Mouse (Mus musculus): Measurements from ENCODE around the gene Polr3c. TPM values are rescaled to one million over a fixed set of nuclear protein-coding genes. Genes with fewer than 3 reads are reported as not detected.
"Not testable (repeated sequence)": the region's sequence is repeated elsewhere in the genome, so short reads cannot be mapped to it uniquely, and the experiment has no call there.

Polr3c gene
- total RNA-seq, 2 experiments from 2014 or later, result 27.5 to 28.1 TPM

- DNase-seq (ENCODE audit: extremely low spot score in 1 of 2, low spot score in 2 of 2), result no peak
- intact Hi-C loops (cut with DNase I), result no loop called here
Observed at GRCm38 (mm10) chr3:96684822-96685156, 42.6 kb downstream of the Polr3c start.

GRCm38 (mm10) chr3:96684151-96684821 is 43.1 kb downstream of the Polr3c start:
- intact Hi-C loops (cut with DNase I), result no loop called here
- no peak for DNase-seq (ENCODE audit: extremely low spot score in 1 of 2, low spot score in 2 of 2)

GRCm38 (mm10) chr3:96683496-96683895 is 43.9 kb downstream of the Polr3c start:
- intact Hi-C loops (cut with DNase I), result no loop called here
- no peak for DNase-seq (ENCODE audit: extremely low spot score in 1 of 2, low spot score in 2 of 2)

- intact Hi-C loops (cut with DNase I), result no loop called here
- no peak for DNase-seq (ENCODE audit: extremely low spot score in 1 of 2, low spot score in 2 of 2)
Observed at GRCm38 (mm10) chr3:96680269-96680956, 47.0 kb downstream of the Polr3c start.

GRCm38 (mm10) chr3:96679159-96679674 is 48.2 kb downstream of the Polr3c start:
- DNase-seq (ENCODE audit: extremely low spot score in 1 of 2, low spot score in 2 of 2), result no peak

GRCm38 (mm10) chr3:96678456-96678855 is 49.0 kb downstream of the Polr3c start:
- no peak for DNase-seq (ENCODE audit: extremely low spot score in 1 of 2, low spot score in 2 of 2)
- intact Hi-C loops (cut with DNase I), result no loop called here

More at GRCm38 (mm10) chr3:96679159-96679674, 48.2 kb downstream of the Polr3c start:
- intact Hi-C loops (cut with DNase I), result no loop called here

GRCm38 (mm10) chr3:96675690-96676089 is 51.7 kb downstream of the Polr3c start:
- intact Hi-C loops (cut with DNase I), result no loop called here
- no peak for DNase-seq (ENCODE audit: extremely low spot score in 1 of 2, low spot score in 2 of 2)

GRCm38 (mm10) chr3:96675171-96675570 is 52.3 kb downstream of the Polr3c start:
- intact Hi-C loops (cut with DNase I), result no loop called here

GRCm38 (mm10) chr3:96674442-96674841 is 53.0 kb downstream of the Polr3c start:
- intact Hi-C loops (cut with DNase I), result loop anchor here (5.0 kb wide), 1 partner anchor 33 kb away; the partner anchor contains the start of gene Nudt17
- DNase-seq (ENCODE audit: extremely low spot score in 1 of 2, low spot score in 2 of 2), result no peak

More at GRCm38 (mm10) chr3:96675171-96675570, 52.3 kb downstream of the Polr3c start:
- DNase-seq (ENCODE audit: extremely low spot score in 1 of 2, low spot score in 2 of 2), result no peak

- no peak for DNase-seq (ENCODE audit: extremely low spot score in 1 of 2, low spot score in 2 of 2)
- intact Hi-C loops (cut with DNase I), result loop anchor here (5.0 kb wide), 1 partner anchor 34 kb away; the partner anchor contains the start of gene Nudt17
Observed at GRCm38 (mm10) chr3:96673514-96673913, 53.9 kb downstream of the Polr3c start.

- intact Hi-C loops (cut with DNase I), result loop anchor here (5.0 kb wide), 1 partner anchor 36 kb away; the partner anchor contains the start of gene Nudt17
- DNase-seq (ENCODE audit: extremely low spot score in 1 of 2, low spot score in 2 of 2), result no peak
Observed at GRCm38 (mm10) chr3:96671519-96671918, 55.9 kb downstream of the Polr3c start.

GRCm38 (mm10) chr3:96669727-96670468 is 57.5 kb downstream of the Polr3c start, which contains the start of gene Ankrd35:
Gene Ankrd35, plus strand, starts transcription at chr3:96670131.
- peak; percentile 45 to 89 for DNase-seq (ENCODE audit: extremely low spot score in 1 of 2, low spot score in 2 of 2)
- intact Hi-C loops (cut with DNase I), result loop anchor here (5.0 kb wide), 1 partner anchor 37 kb away; the partner anchor contains the start of gene Nudt17

- no peak for DNase-seq (ENCODE audit: extremely low spot score in 1 of 2, low spot score in 2 of 2)
- intact Hi-C loops (cut with DNase I), result no loop called here
Observed at GRCm38 (mm10) chr3:96668424-96669067, 58.9 kb downstream of the Polr3c start.

- intact Hi-C loops (cut with DNase I), result no loop called here
- no peak for DNase-seq (ENCODE audit: extremely low spot score in 1 of 2, low spot score in 2 of 2)
Observed at GRCm38 (mm10) chr3:96667316-96667715, 60.1 kb downstream of the Polr3c start.

GRCm38 (mm10) chr3:96666916-96667315 is 60.5 kb downstream of the Polr3c start:
- DNase-seq (ENCODE audit: extremely low spot score in 1 of 2, low spot score in 2 of 2), result no peak
- intact Hi-C loops (cut with DNase I), result no loop called here

- DNase-seq (ENCODE audit: extremely low spot score in 1 of 2, low spot score in 2 of 2); intact Hi-C loops (cut with DNase I): not testable (repeated sequence)
Observed at GRCm38 (mm10) chr3:96665732-96666363, 61.6 kb downstream of the Polr3c start.

GRCm38 (mm10) chr3:96663432-96664239 is 63.8 kb downstream of the Polr3c start:
- intact Hi-C loops (cut with DNase I), result no loop called here
- DNase-seq (ENCODE audit: extremely low spot score in 1 of 2, low spot score in 2 of 2), result peak; percentile 86
